Mouse (Mus musculus) stomach, embryonic 14.5 days (tissue): ENCODE measurements around the gene Rpap3. TPM values are rescaled to one million over a fixed set of nuclear protein-coding genes. Genes with fewer than 3 reads are reported as not detected.

Experiments
- polyA plus RNA-seq: library from polyadenylated mRNA; unstranded; fragments of >200 nt; fragmentation: Nextera tagmentation; extraction: Ambion mirVana; gene quantifications from 2 replicates; pipeline ENCODE4 v1.2.1, GENCODE M21; 2014

Rpap3 gene
- polyA plus RNA-seq, 1 experiment from 2014 or later, result 32.6 TPM

Other genes with a start within 250 kb of the Rpap3 start
- gene Endou, start 25.5 kb upstream of the Rpap3 start, polyA plus RNA-seq, result 0.20 TPM in 1 of 2 replicates, not detected in the other
- gene Rapgef3, start 62.1 kb upstream of the Rpap3 start, polyA plus RNA-seq, result 6.1 and 7.5 TPM in 2 replicates
- 23.5 and 24.0 TPM in 2 replicates for gene Slc48a1, start 72.7 kb upstream of the Rpap3 start, polyA plus RNA-seq
- 32.4 and 33.0 TPM in 2 replicates for gene Hdac7, start 138.7 kb upstream of the Rpap3 start, polyA plus RNA-seq
- gene Vdr, start 204.8 kb upstream of the Rpap3 start, polyA plus RNA-seq, result 0.80 and 1.1 TPM in 2 replicates